Comparison of ENCODE assay signal across 8 mouse cellular contexts in the genomic region with DNA sequence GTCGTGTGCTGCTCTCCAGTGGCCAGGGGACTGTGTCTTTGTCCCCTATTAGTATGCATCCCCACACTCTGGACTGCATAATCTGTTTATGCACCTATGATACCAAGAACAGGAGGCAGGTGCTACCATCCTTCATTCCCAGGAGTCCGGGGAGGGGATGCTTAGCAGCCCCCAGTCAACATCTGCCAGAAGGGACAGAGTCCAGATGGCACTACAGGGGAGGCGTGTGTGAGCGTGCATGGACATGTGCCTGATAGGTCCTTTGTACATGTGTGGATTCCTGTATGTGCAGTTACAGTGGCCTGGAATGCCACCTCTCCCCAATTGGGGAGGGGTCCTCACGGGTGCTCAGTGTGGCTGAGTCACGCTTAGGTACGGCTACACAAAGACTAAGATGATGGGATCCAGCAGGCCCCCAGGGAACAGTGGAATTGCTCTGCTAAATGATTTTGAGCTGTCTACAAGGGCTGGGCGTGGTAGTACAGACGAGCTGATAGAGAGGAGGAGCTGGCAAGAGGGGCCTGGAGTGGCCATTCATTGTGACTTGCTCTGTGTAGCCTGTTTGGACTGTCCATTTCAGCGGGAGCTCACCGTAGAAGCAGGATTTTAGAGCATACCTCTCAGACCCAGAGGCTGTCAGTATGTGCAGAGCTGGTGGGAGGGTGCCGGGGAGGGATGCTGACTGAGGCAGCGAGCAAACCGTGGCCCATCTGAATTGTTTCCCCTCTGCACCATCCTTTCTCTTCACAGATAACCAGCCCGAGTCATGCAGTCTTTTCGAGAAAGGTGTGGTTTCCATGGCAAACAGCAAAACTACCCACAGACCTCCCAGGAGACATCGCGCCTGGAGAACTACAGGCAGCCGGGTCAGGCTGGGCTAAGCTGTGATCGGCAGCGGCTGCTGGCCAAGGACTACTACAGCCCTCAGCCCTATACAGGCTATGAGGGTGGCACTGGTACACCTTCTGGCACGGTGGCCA. TPM values are rescaled to one million over a fixed set of nuclear protein-coding genes. Genes with fewer than 3 reads are reported as not detected.
DNase-seq lines count a peak whose midpoint lies in the region; ATAC-seq and TF ChIP-seq lines count a peak whose summit lies in the region.

No protein-coding gene starts in this region.

- H3K36me3 ChIP-seq in heart, embryonic 13.5 days: peaks cover 47% of the 10 kb centered on the region
- H3K36me3 ChIP-seq in hindbrain, embryonic 15.5 days: peaks cover 35% of the 10 kb centered on the region
- peaks cover 22% of the 10 kb centered on the region; the same call in 1 of the 2 replicates for H3K36me3 ChIP-seq in midbrain, embryonic 11.5 days (ENCODE audit: control insufficient read depth, insufficient read depth, low read length)

- peaks cover 78% of the 10 kb centered on the region for H3K4me1 ChIP-seq in heart, embryonic 13.5 days
- peaks cover 72% of the 10 kb centered on the region for H3K4me1 ChIP-seq in hindbrain, embryonic 15.5 days (replicated peaks)
- H3K4me1 ChIP-seq in midbrain, embryonic 11.5 days (ENCODE audit: control insufficient read depth, insufficient read depth, low read length): peaks cover 36% of the 10 kb centered on the region

- TF ChIP-seq POLR2A in brain, embryonic 14.5 days (IDR thresholded peaks at IDR 0.05; ENCODE audit: borderline replicate concordance, extremely low read depth, insufficient read depth, insufficient read length, poor library complexity, severe bottlenecking): no peak

- H3K9ac ChIP-seq in heart, embryonic 13.5 days: peak overlapping the region; percentile 62
- peak overlapping the region; percentile 26 for H3K9ac ChIP-seq in hindbrain, embryonic 15.5 days
- peak overlapping the region; percentile 28 for H3K9ac ChIP-seq in midbrain, embryonic 11.5 days (ENCODE audit: low read length)

- H3K27ac ChIP-seq in heart, embryonic 13.5 days (replicated peaks): peak overlapping the region; percentile 42
- peak overlapping the region; percentile 87 for H3K27ac ChIP-seq in hindbrain, embryonic 15.5 days (replicated peaks)
- peak overlapping the region; percentile 31 for H3K27ac ChIP-seq in midbrain, embryonic 11.5 days (ENCODE audit: low read depth, low read length)

- intact Hi-C loops in heart, postnatal 36 days (cut with DNase I): no loop called here

- no peak for DNase-seq in heart, postnatal 36 days
- peak; percentile 73 for DNase-seq in brain, embryonic 14.5 days (ENCODE audit: low read depth)
- DNase-seq in midbrain, embryonic 11.5 days (ENCODE audit: low spot score, missing footprints): no peak
- DNase-seq in lung, postnatal 25 days (ENCODE audit: low spot score): no peak
- no peak for DNase-seq in kidney, postnatal 14 days

- no peak for ATAC-seq in heart, embryonic 13.5 days (ENCODE audit: extremely low read depth, insufficient number of reproducible peaks, low FRiP score, low TSS enrichment)
- peak; percentile 6; the same call in 1 of the 2 replicates for ATAC-seq in hindbrain, embryonic 15.5 days (ENCODE audit: low FRiP score, low read depth)
- ATAC-seq in midbrain, embryonic 11.5 days (ENCODE audit: low FRiP score): peak; percentile 62; the same call in 1 of the 2 replicates
- ATAC-seq in erythroblast, adult 5-6 weeks (replicated peaks; ENCODE audit: low FRiP score, poor library complexity, severe bottlenecking): no peak

- 42% methylated on average over 22 of the region's 22 CpGs for WGBS in heart, embryonic 13.5 days
- WGBS in hindbrain, embryonic 15.5 days: 17% methylated on average over 22 of the region's 22 CpGs
- WGBS in midbrain, embryonic 11.5 days: 45% methylated on average over 22 of the region's 22 CpGs

- H3K9me3 ChIP-seq in heart, embryonic 13.5 days: no peaks in the 10 kb centered on the region
- no peaks in the 10 kb centered on the region for H3K9me3 ChIP-seq in hindbrain, embryonic 15.5 days
- H3K9me3 ChIP-seq in midbrain, embryonic 11.5 days (ENCODE audit: control insufficient read depth, low read length): no peaks in the 10 kb centered on the region

- H3K27me3 ChIP-seq in heart, embryonic 13.5 days (replicated peaks): no peaks in the 10 kb centered on the region
- H3K27me3 ChIP-seq in hindbrain, embryonic 15.5 days: no peaks in the 10 kb centered on the region
- H3K27me3 ChIP-seq in midbrain, embryonic 11.5 days (ENCODE audit: control insufficient read depth, insufficient read depth, low read length): no peaks in the 10 kb centered on the region

- no peak for TF ChIP-seq CTCF in brain, embryonic 14.5 days (IDR thresholded peaks at IDR 0.05; ENCODE audit: borderline replicate concordance, extremely low read depth, insufficient read depth, insufficient read length)

- no peak overlapping the region for H3K4me3 ChIP-seq in heart, embryonic 13.5 days
- no peak overlapping the region for H3K4me3 ChIP-seq in hindbrain, embryonic 15.5 days
- no peak overlapping the region for H3K4me3 ChIP-seq in midbrain, embryonic 11.5 days (ENCODE audit: low read depth, low read length)

- peak overlapping the region; percentile 22; the same call in 1 of the 2 replicates for H3K4me2 ChIP-seq in heart, embryonic 13.5 days
- H3K4me2 ChIP-seq in hindbrain, embryonic 15.5 days: peak overlapping the region; percentile 14
- no peak overlapping the region for H3K4me2 ChIP-seq in midbrain, embryonic 11.5 days

RNA-seq across cellular contexts. Expression of a gene that starts 37.7 kb away (rescaled TPM):
- 34.4 and 41.8 TPM in 2 replicates for polyA plus RNA-seq in heart, embryonic 13.5 days (2015; fragmentation: Nextera tagmentation; extraction: Ambion mirVana)
- total RNA-seq in heart, postnatal 36 days (2021): 10 to 100 TPM; 28.9 to 39.5 TPM
- 71.9 and 78.9 TPM in 2 replicates for polyA plus RNA-seq in brain, embryonic 14.5 days (2012; rRNA removed)
- 47.7 and 50.9 TPM in 2 replicates for polyA plus RNA-seq in hindbrain, embryonic 15.5 days (2015; fragmentation: Nextera tagmentation; extraction: Ambion mirVana)
- 38.3 and 41.1 TPM in 2 replicates for polyA plus RNA-seq in midbrain, embryonic 11.5 days (2014; fragmentation: Nextera tagmentation; extraction: Ambion mirVana)
- 1.3 and 13.0 TPM in 2 replicates for total RNA-seq in erythroblast, adult 5-6 weeks (2015; ENCODE audit: low replicate concordance)
- 4.6 and 12.2 TPM in 2 replicates for total RNA-seq in erythroblast, adult 5-6 weeks (2017; ENCODE audit: low replicate concordance)

Comparison
In these comparisons a context has a peak if more than half of its experiments do, and no peak if none do; other contexts are left out.
1. ATAC-seq: peak in hindbrain, embryonic 15.5 days (single experiment) and midbrain, embryonic 11.5 days (single experiment); none in heart, embryonic 13.5 days (single experiment) and erythroblast, adult 5-6 weeks (single experiment).
2. H3K27ac ChIP-seq: peak in every context shown above with its lines; median percentile 87 in hindbrain, embryonic 15.5 days; 42 in heart, embryonic 13.5 days; 31 in midbrain, embryonic 11.5 days.
3. Peak in every context shown above with its lines, with median percentiles within 50 percentile points of each other: H3K9ac ChIP-seq.